In genomic region chr16:18608226-18608625, GRCm38 (mm10) we compare ENCODE assay signal across 10 mouse cellular contexts. TPM values are rescaled to one million over a fixed set of nuclear protein-coding genes. Genes with fewer than 3 reads are reported as not detected.
DNase-seq lines count a peak whose midpoint lies in the region; ATAC-seq and TF ChIP-seq lines count a peak whose summit lies in the region.
"Had no signal": no experiment of that assay in that cellular context is flagged by ENCODE, and none has a peak within 500 bp of the region (broad histone marks: within the 10 kb centered on the region; RNA-seq: fewer than 3 reads in every experiment).

No protein-coding gene starts in this region.

- TF ChIP-seq POLR2A in kidney, adult 2 months (IDR thresholded peaks at IDR 0.05; ENCODE audit: low read depth, low read length) = no peak
- no peak for TF ChIP-seq POLR2A in CH12.LX (IDR thresholded peaks at IDR 0.05; ENCODE audit: low read depth, low read length)

- H3K9me3 ChIP-seq in kidney, embryonic 16.5 days (ENCODE audit: low read length) = no peaks in the 10 kb centered on the region
- no peaks in the 10 kb centered on the region for H3K9me3 ChIP-seq in CH12.LX (replicated peaks; ENCODE audit: low read length)
- no peaks in the 10 kb centered on the region for H3K9me3 ChIP-seq in intestine, embryonic 15.5 days

- no peak overlapping the region for H3K9ac ChIP-seq in kidney, embryonic 16.5 days (replicated peaks; ENCODE audit: low read length)
- H3K9ac ChIP-seq in CH12.LX (ENCODE audit: insufficient read depth, low read depth) = no peak overlapping the region
- H3K9ac ChIP-seq in intestine, embryonic 15.5 days = no peak overlapping the region

- no peak for TF ChIP-seq EP300 in CH12.LX (IDR thresholded peaks at IDR 0.05; ENCODE audit: low read length)

- no peak overlapping the region for H3K4me3 ChIP-seq in kidney, embryonic 16.5 days (ENCODE audit: low read length)
- no peak overlapping the region for H3K4me3 ChIP-seq in kidney, adult 2 months (ENCODE audit: insufficient read depth, low read depth, low read length)
- no peak overlapping the region for H3K4me3 ChIP-seq in CH12.LX (replicated peaks in 1 of 3; ENCODE audit: low read depth in 2 of 3, low read length in 2 of 3, poor library complexity in 1 of 3)
- H3K4me3 ChIP-seq in intestine, embryonic 15.5 days (replicated peaks) = no peak overlapping the region

- peaks cover 40% of the 10 kb centered on the region for H3K4me1 ChIP-seq in kidney, embryonic 16.5 days (ENCODE audit: insufficient read depth, low read length)
- H3K4me1 ChIP-seq in kidney, adult 2 months (ENCODE audit: control insufficient read depth, insufficient read depth, low read length) = no peaks in the 10 kb centered on the region
- H3K4me1 ChIP-seq in CH12.LX (ENCODE audit: control insufficient read depth in 1 of 2, insufficient read depth in 2 of 2) = peaks cover 8 to 29% of the 10 kb centered on the region in 2 experiments
- H3K4me1 ChIP-seq in intestine, embryonic 15.5 days (replicated peaks) = peaks cover 23% of the 10 kb centered on the region

- peak overlapping the region; percentile 44 for H3K4me2 ChIP-seq in kidney, embryonic 16.5 days (replicated peaks; ENCODE audit: low read depth, low read length)
- H3K4me2 ChIP-seq in CH12.LX (ENCODE audit: insufficient read depth, low read depth, poor library complexity, severe bottlenecking) = peak overlapping the region; percentile 39; the same call in 1 of the 2 replicates
- peak overlapping the region; percentile 24 for H3K4me2 ChIP-seq in intestine, embryonic 15.5 days (replicated peaks)

- dilution Hi-C loops in CH12.LX (cut with MboI; ENCODE audit: extremely low pct_ligation_motif_present, extremely low pct_unique_long_range_greater_than_20kb, low sequenced_read_pairs) = no loop called here

- in situ Hi-C loops in CH12.LX (cut with MboI; ENCODE audit: low pct_ligation_motif_present, low pct_unique_long_range_greater_than_20kb, low sequenced_read_pairs) = no loop called here

- H3K79me2 ChIP-seq in CH12.LX (replicated peaks; ENCODE audit: control insufficient read depth, extremely low read depth, insufficient read depth, poor library complexity, severe bottlenecking) = no peaks in the 10 kb centered on the region

- no peak for TF ChIP-seq CTCF in kidney, adult 2 months (conservative IDR thresholded peaks at IDR 0.05; ENCODE audit: insufficient read depth, insufficient read length, low read depth, low read length)
- no peak for TF ChIP-seq CTCF in CH12.LX (conservative IDR thresholded peaks at IDR 0.05 in 1 of 2, IDR thresholded peaks at IDR 0.05 in 1 of 2; ENCODE audit: low read depth in 2 of 2, low read length in 2 of 2)

- DNase-seq in kidney, adult 2 months = no peak
- peak; percentile 60 for DNase-seq in CH12.LX (ENCODE audit: extremely low read depth)
- peak; percentile 58 for DNase-seq in R1 (ENCODE audit: low read depth, low spot score)
- DNase-seq in T-cell, adult 2 months (ENCODE audit: low spot score) = no peak
- no peak for DNase-seq in spleen, postnatal 4 days (ENCODE audit: low spot score in 2 of 2)
- DNase-seq: thymus, adult 2 months had no signal

- TF ChIP-seq RAD21 in CH12.LX (IDR thresholded peaks at IDR 0.05; ENCODE audit: low read depth, low read length) = no peak

- H3K27me3 ChIP-seq in kidney, embryonic 16.5 days (ENCODE audit: insufficient read depth, low read length) = peaks cover 31% of the 10 kb centered on the region
- H3K27me3 ChIP-seq in kidney, adult 2 months (replicated peaks; ENCODE audit: control insufficient read depth, insufficient read depth, low read length) = no peaks in the 10 kb centered on the region
- H3K27me3 ChIP-seq in CH12.LX (replicated peaks) = peaks cover 24% of the 10 kb centered on the region
- peaks cover 4% of the 10 kb centered on the region; the same call in 1 of the 2 replicates for H3K27me3 ChIP-seq in intestine, embryonic 15.5 days (replicated peaks)

- peak; percentile 22; the same call in 1 of the 2 replicates for ATAC-seq in kidney, embryonic 16.5 days (ENCODE audit: low FRiP score, low TSS enrichment)
- ATAC-seq in intestine, embryonic 15.5 days = no peak
- ATAC-seq: hindbrain, postnatal 0 days had no signal

- WGBS in kidney, embryonic 16.5 days = 9% methylated on average over 11 of the region's 11 CpGs
- 30% methylated on average over 11 of the region's 11 CpGs for WGBS in kidney, adult 2 months
- WGBS in intestine, embryonic 15.5 days = 16% methylated on average over 11 of the region's 11 CpGs

- no peak overlapping the region for H3K27ac ChIP-seq in kidney, embryonic 16.5 days (ENCODE audit: low read length)
- no peak overlapping the region for H3K27ac ChIP-seq in kidney, adult 2 months (ENCODE audit: insufficient read depth, low read depth, low read length)
- H3K27ac ChIP-seq in CH12.LX (ENCODE audit: insufficient read depth, low read depth) = no peak overlapping the region
- H3K27ac ChIP-seq in intestine, embryonic 15.5 days = no peak overlapping the region
- H3K27ac ChIP-seq: hindbrain, postnatal 0 days had no signal

- H3K36me3 ChIP-seq in kidney, embryonic 16.5 days (ENCODE audit: insufficient read depth, low read length) = no peaks in the 10 kb centered on the region
- no peaks in the 10 kb centered on the region for H3K36me3 ChIP-seq in kidney, adult 2 months (ENCODE audit: control insufficient read depth, insufficient read depth, low read length)
- H3K36me3 ChIP-seq in CH12.LX (replicated peaks in 1 of 2; ENCODE audit: control insufficient read depth in 1 of 2, insufficient read depth in 1 of 2, low read length in 1 of 2) = no peaks in the 10 kb centered on the region
- H3K36me3 ChIP-seq in intestine, embryonic 15.5 days = no peaks in the 10 kb centered on the region

TF ChIP-seq in CH12.LX, 34 proteins besides CTCF, POLR2A, EP300 and RAD21:
- no peak for TF ChIP-seq MYC (IDR thresholded peaks at IDR 0.05; ENCODE audit: low read depth, low read length)
- TF ChIP-seq KAT2A (IDR thresholded peaks at IDR 0.05; ENCODE audit: insufficient replicate concordance, low read length) = no peak
- no peak for TF ChIP-seq MAFK (IDR thresholded peaks at IDR 0.05; ENCODE audit: insufficient replicate concordance, low read length)
- TF ChIP-seq MAX (IDR thresholded peaks at IDR 0.05; ENCODE audit: low read length) = no peak
- no peak for TF ChIP-seq SMC3 (IDR thresholded peaks at IDR 0.05; ENCODE audit: low read depth, low read length)
- no peak for TF ChIP-seq NELFE (IDR thresholded peaks at IDR 0.05; ENCODE audit: low read depth, low read length)
- no peak for TF ChIP-seq ZKSCAN1 (IDR thresholded peaks at IDR 0.05; ENCODE audit: borderline replicate concordance, low read depth, low read length)
- TF ChIP-seq USF1 (IDR thresholded peaks at IDR 0.05; ENCODE audit: low read depth, low read length) = no peak
- no peak for TF ChIP-seq BHLHE40 (IDR thresholded peaks at IDR 0.05; ENCODE audit: low read depth, low read length)
- TF ChIP-seq POLR2AphosphoS2 (IDR thresholded peaks at IDR 0.05; ENCODE audit: low read depth, low read length) = no peak
- no peak for TF ChIP-seq SIN3A (IDR thresholded peaks at IDR 0.05; ENCODE audit: low read length)
- TF ChIP-seq MXI1 (IDR thresholded peaks at IDR 0.05; ENCODE audit: low read depth, low read length) = no peak
- no peak for TF ChIP-seq JUND (conservative IDR thresholded peaks at IDR 0.05; ENCODE audit: low read depth, low read length)
- no peak for TF ChIP-seq HCFC1 (IDR thresholded peaks at IDR 0.05; ENCODE audit: low read depth, low read length)
- no peak for TF ChIP-seq ZMIZ1 (IDR thresholded peaks at IDR 0.05; ENCODE audit: low read depth, low read length)
- no peak for TF ChIP-seq PAX5 (IDR thresholded peaks at IDR 0.05; ENCODE audit: low read length)
- TF ChIP-seq TBP (conservative IDR thresholded peaks at IDR 0.05; ENCODE audit: low read depth, low read length) = no peak
- TF ChIP-seq JUN (IDR thresholded peaks at IDR 0.05; ENCODE audit: insufficient read depth, low read depth, low read length) = no peak
- no peak for TF ChIP-seq CHD2 (IDR thresholded peaks at IDR 0.05; ENCODE audit: low read length)
- TF ChIP-seq MEF2A (IDR thresholded peaks at IDR 0.05; ENCODE audit: borderline replicate concordance, low read depth, low read length) = no peak

RNA-seq across cellular contexts. Expression of gene Gp1bb, which starts 14.0 kb away (rescaled TPM):
- 0.96 and 1.3 TPM in 2 replicates for polyA plus RNA-seq in kidney, embryonic 16.5 days (2015; fragmentation: Nextera tagmentation; extraction: Ambion mirVana)
- polyA plus RNA-seq in kidney, adult 2 months (2012; rRNA removed) = 0.34 and 0.69 TPM in 2 replicates
- total RNA-seq in CH12.LX (2012; rRNA removed) (not detected in 2 replicates), CH12.LX (2014; rRNA removed) (not detected in 2 replicates)
- not detected in 2 replicates for polyA plus RNA-seq in CH12.LX (2012; ENCODE audit: insufficient read length, low read depth)
- polyA plus RNA-seq in intestine, embryonic 15.5 days (2015; fragmentation: Nextera tagmentation; extraction: Ambion mirVana) = 2.2 and 2.5 TPM in 2 replicates
- total RNA-seq: liver, adult 2 months had no signal
- polyA plus RNA-seq: liver, adult 2 months had no signal

RNA-seq across cellular contexts. Expression of gene Tbx1, which starts 17.8 kb away (rescaled TPM):
- 0.26 and 0.32 TPM in 2 replicates for polyA plus RNA-seq in kidney, embryonic 16.5 days (2015; fragmentation: Nextera tagmentation; extraction: Ambion mirVana)
- polyA plus RNA-seq in kidney, adult 2 months (2012; rRNA removed) = 0.15 and 1.7 TPM in 2 replicates
- 0.04 TPM in 1 of 2 replicates, not detected in the other for total RNA-seq in CH12.LX (2012; rRNA removed)
- not detected in 2 replicates for total RNA-seq in CH12.LX (2014; rRNA removed)
- not detected in 2 replicates for polyA plus RNA-seq in CH12.LX (2012; ENCODE audit: insufficient read length, low read depth)
- polyA plus RNA-seq in intestine, embryonic 15.5 days (2015; fragmentation: Nextera tagmentation; extraction: Ambion mirVana) = 0.23 and 0.49 TPM in 2 replicates
- total RNA-seq: liver, adult 2 months had no signal

RNA-seq across cellular contexts. Expression of gene Gm49601, which starts 18.0 kb away (rescaled TPM):
- polyA plus RNA-seq in kidney, embryonic 16.5 days (2015; fragmentation: Nextera tagmentation; extraction: Ambion mirVana) = 2.1 and 2.6 TPM in 2 replicates
- polyA plus RNA-seq in kidney, adult 2 months (2012; rRNA removed) = 1.1 and 1.4 TPM in 2 replicates
- total RNA-seq in CH12.LX (2012; rRNA removed) = 0.71 and 1.4 TPM in 2 replicates
- total RNA-seq in CH12.LX (2014; rRNA removed) = not detected in 2 replicates
- polyA plus RNA-seq in CH12.LX (2012; ENCODE audit: insufficient read length, low read depth) = 0.46 TPM in 1 of 2 replicates, not detected in the other
- polyA plus RNA-seq in intestine, embryonic 15.5 days (2015; fragmentation: Nextera tagmentation; extraction: Ambion mirVana) = 3.5 and 4.3 TPM in 2 replicates
- total RNA-seq: liver, adult 2 months had no signal
- polyA plus RNA-seq: liver, adult 2 months had no signal

RNA-seq across cellular contexts. Expression of gene Sept5, which starts 21.5 kb away (rescaled TPM):
- 17.9 and 21.4 TPM in 2 replicates for polyA plus RNA-seq in kidney, embryonic 16.5 days (2015; fragmentation: Nextera tagmentation; extraction: Ambion mirVana)
- polyA plus RNA-seq in kidney, adult 2 months (2012; rRNA removed) = 3.1 and 3.8 TPM in 2 replicates
- total RNA-seq in CH12.LX (2012; rRNA removed) = 1.8 and 3.9 TPM in 2 replicates
- 0.20 and 0.63 TPM in 2 replicates for total RNA-seq in CH12.LX (2014; rRNA removed)
- 0.35 and 0.56 TPM in 2 replicates for polyA plus RNA-seq in CH12.LX (2012; ENCODE audit: insufficient read length, low read depth)
- 39.0 and 42.7 TPM in 2 replicates for polyA plus RNA-seq in intestine, embryonic 15.5 days (2015; fragmentation: Nextera tagmentation; extraction: Ambion mirVana)

Comparison
In these comparisons a context has a peak if more than half of its experiments do, and no peak if none do; other contexts are left out.
1. DNase-seq: peak in CH12.LX (single experiment) and R1 (single experiment); none in kidney, adult 2 months (single experiment), T-cell, adult 2 months (single experiment) and spleen, postnatal 4 days (0 of 2).
2. Peak in every context shown above with its lines, with median percentiles within 50 percentile points of each other: H3K4me2 ChIP-seq.